Mouse (Mus musculus) Muller cell, postnatal 12 days (primary cell): ENCODE measurements at regions not wholly inside any gene's neighbourhood (a gene's known extent, or its start where the extent isn't known, plus 50 kb on each side); places are given as distances from the start of the nearest gene placed in this dataset.

Source experiments
- DNase-seq: peaks from one replicate; pipeline ENCODE4 v3.0.0-alpha.2; 2015; ENCODE audit errors: inconsistent ontology term

- DNase-seq: peak; percentile 60
Observed at GRCm38 (mm10) chr12:94733179-94733578, 958.8 kb upstream of the Flrt2 start.

GRCm38 (mm10) chr12:94737263-94737662 lies 954.8 kb upstream of the Flrt2 start:
- no peak for DNase-seq

GRCm38 (mm10) chr12:94749747-94750515 lies 942.1 kb upstream of the Flrt2 start:
- DNase-seq: peak; percentile 1

- DNase-seq: no peak
Observed at GRCm38 (mm10) chr12:94755754-94756153, 936.3 kb upstream of the Flrt2 start.

- DNase-seq: no peak
Observed at GRCm38 (mm10) chr12:94795913-94796615, 896.0 kb upstream of the Flrt2 start.

- no peak for DNase-seq
Observed at GRCm38 (mm10) chr12:94804692-94805091, 887.3 kb upstream of the Flrt2 start.

GRCm38 (mm10) chr12:94831400-94831799 lies 860.6 kb upstream of the Flrt2 start:
- peak; percentile 11 for DNase-seq

- DNase-seq: no peak
Observed at GRCm38 (mm10) chr12:94862720-94863119, 829.3 kb upstream of the Flrt2 start.

- DNase-seq: peak; percentile 69
Observed at GRCm38 (mm10) chr12:94910816-94911215, 781.2 kb upstream of the Flrt2 start.

DNA sequence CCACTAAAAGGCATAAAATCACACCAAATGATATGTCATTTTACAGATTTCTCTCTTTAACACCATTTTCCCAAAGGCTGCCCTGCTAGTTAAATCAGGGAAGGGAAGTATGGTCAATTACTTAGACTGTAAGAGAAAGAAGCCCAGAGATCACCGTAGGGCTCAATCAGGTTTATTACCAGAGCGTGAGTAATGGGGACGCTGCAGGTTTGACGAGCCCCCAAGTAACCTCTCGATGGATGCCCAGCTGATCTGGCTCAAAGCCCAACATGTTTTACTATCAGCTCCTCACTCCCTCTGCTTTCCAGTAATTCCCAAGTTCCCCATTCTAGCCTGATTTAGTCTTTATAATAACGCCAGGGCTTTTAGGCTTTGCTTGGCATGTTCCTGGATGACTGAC lies 749.0 kb upstream of the Flrt2 start:
- peak; percentile 5 for DNase-seq
